Mouse (Mus musculus) granulocyte monocyte progenitor cell, adult 5-6 weeks (primary cell): ENCODE data around the gene Aamp. TPM values are rescaled to one million over a fixed set of nuclear protein-coding genes. Genes with fewer than 3 reads are reported as not detected.

Experiments
- ATAC-seq: replicated peaks from 2 replicates; pipeline ENCODE4 v1.8.0; 2016; ENCODE audit warnings: mild to moderate bottlenecking, moderate TSS enrichment, inconsistent platforms; ENCODE audit not compliant: poor library complexity, severe bottlenecking
- total RNA-seq, 2 experiments: library from RNA; stranded (forward) in 1 of 2; stranded (reverse) in 1 of 2; fragments of 200-712, 200-1000 nt in 1 of 2; fragments of >200 nt in 1 of 2; fragmentation: Nextera tagmentation in 1 of 2; gene quantifications; 2 replicates each; pipeline ENCODE4 v1.2.3; 2014 to 2017

The Aamp gene
- total RNA-seq, 2 experiments from 2014 or later = 106 to 140 TPM

DNA sequence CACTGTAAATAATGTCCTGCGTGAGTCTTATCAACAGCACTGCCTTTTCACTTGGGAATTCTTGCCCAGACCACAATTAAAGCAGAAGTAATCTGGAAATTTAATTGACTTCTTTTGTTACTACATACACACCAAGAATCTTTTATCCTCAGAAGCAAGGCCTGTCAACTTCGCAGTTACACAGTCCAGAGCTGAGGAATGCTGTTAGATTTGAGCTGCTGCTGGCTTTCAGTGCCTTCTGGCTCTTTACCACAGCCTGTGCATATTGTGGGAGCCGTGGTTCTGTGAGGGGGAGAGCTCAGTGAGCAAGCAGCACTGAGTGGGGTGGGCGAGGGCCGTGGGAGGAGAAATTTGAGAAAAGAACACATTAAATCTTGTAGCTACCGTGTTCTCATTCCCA is 44.2 kb downstream of the Aamp start:
- no peak for ATAC-seq

DNA sequence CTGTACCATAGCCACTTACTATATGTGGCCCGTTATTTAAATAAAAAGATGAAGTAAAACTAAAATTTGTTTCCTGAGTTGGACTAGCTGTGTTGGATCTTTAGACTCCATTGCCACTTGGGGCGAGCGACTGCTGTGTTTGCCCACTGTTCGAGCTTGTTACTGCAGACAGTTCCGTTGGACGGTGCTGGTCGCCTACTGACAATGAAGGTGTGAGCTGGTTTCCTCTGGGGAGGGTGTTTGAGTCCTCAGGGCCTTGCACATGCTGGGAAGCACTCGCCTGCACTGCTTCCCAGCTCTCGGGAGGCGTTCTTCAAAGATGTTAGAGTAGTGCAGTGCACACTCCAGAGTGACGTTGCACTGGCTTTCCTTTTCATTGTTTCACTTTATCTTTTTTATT is 44.9 kb downstream of the Aamp start:
- ATAC-seq = peak; percentile 4; the same call in 1 of the 2 replicates

- no peak; the same call in 1 of the 2 replicates for ATAC-seq
These were observed 45.4 kb downstream of the Aamp start for GRCm38 (mm10) chr1:74239162-74239561.

DNA sequence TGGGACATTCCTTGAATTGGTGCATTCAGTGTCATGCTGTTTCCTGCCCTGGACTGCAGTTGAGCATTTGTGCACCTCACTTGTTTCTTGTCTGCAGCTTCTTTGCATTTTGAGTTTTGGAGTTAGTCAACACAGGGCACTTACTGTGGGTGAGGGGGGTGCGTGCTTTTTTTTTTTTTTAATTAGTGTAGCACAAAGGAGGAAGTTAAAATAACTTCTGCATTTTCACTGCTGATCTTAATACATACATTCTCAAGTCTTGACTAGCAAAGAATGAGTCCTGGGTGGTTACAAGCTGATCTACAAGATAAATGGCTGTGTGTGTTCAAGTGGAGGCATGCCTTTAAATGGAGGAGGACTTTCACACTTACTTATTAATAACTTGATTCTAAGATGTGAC is 46.4 kb downstream of the Aamp start:
- ATAC-seq = peak; percentile 44

DNA sequence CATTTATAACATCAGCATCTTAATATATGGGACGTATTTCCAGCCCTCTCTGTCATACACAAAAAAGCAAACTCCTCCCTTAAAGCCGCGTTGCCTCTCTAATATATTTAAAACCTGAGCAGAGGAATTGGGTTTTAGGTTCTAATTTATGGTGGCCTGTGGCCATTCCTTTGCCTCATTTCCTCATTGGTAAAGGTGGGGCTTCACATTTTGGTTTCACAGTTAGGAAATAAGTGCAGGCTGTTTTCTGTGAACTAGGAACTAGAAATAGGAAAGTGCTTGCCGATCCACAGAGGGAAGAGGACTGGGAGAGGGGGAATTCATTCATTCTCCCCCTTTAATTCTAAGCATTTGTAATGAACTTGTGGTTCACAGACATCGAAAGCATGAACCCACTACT is 46.9 kb downstream of the Aamp start:
- ATAC-seq = peak; percentile 39

GRCm38 (mm10) chr1:74236590-74237317 is 47.8 kb downstream of the Aamp start:
- peak; percentile 47 for ATAC-seq

DNA sequence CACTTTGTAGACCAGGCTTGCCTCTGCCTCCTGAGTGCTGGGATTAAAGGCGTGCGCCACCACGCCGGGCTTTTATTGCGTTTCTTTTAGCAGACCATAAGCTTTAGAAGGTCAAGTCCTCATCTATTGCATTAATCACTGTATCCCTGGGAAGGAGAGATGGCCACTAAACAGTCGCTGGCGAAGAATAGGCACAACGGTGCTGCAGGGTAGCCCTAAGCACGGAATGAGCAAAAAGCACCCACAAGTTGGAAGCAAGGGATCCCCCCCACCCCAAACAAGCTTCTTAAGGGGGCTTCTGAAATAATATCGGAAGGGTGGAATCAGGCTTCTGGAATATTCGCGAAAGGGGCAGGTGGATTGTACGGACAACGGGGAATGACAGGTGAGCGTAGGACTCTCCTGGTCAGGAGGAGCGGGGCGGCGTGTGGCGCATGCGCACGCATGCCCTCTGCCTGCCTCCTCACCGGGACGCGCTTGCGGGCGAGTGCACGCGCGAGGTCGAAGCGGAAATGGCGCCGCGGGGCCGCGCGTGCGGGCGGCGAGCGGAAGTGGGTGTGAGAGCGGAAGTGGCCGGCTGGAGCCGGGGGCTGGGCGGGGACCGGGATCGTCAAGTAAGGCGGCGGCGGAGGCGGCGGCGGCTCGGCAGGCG is 48.5 kb downstream of the Aamp start, which contains the start of gene Arpc2:
TSS of gene Arpc2 (plus strand) at position 147 of the 652 bp plus-strand sequence.
- peak; percentile 71 for ATAC-seq

GRCm38 (mm10) chr1:74230992-74231391 is 53.5 kb downstream of the Aamp start:
- no peak for ATAC-seq

DNA sequence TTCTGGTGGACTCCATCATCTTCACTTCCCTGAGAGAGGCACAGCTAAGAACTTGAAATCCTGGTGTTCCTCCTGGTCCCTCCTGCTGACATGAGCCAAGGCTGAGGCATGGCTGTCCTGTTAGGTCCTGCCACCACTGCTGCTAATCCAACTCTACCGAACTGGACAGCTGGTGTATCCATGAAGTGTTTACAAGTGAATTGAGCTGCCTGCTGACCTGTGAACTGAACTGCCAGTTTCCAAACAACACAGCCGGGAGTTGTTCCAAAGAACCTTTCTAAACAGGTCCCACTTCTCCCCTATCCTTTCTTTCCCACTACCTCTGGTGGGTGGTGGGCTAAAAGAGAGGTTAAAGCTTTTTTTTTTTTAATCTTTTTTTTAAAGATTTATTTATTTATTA is 54.6 kb downstream of the Aamp start:
- no peak for ATAC-seq

Other genes with a start within 250 kb of the Aamp start
- gene Tns1, start 160.3 kb downstream of the Aamp start, total RNA-seq (2014; fragmentation: Nextera tagmentation) = 10.9 and 29.0 TPM in 2 replicates
- 3.0 and 4.7 TPM in 2 replicates for gene Tns1, start 160.3 kb downstream of the Aamp start, total RNA-seq (2017)
- gene Rufy4, start 159.2 kb downstream of the Aamp start, total RNA-seq (2014; fragmentation: Nextera tagmentation) = 1.4 and 2.0 TPM in 2 replicates
- 0.30 TPM in 1 of 2 replicates, not detected in the other for gene Rufy4, start 159.2 kb downstream of the Aamp start, total RNA-seq (2017)
- gene Cxcr2, start 130.7 kb downstream of the Aamp start, total RNA-seq (2014; fragmentation: Nextera tagmentation) = 7.9 and 8.7 TPM in 2 replicates
- gene Cxcr2, start 130.7 kb downstream of the Aamp start, total RNA-seq (2017) = 9.4 and 10.3 TPM in 2 replicates
- not detected in 2 replicates for gene Cxcr1, start 90.1 kb downstream of the Aamp start, total RNA-seq (2014; fragmentation: Nextera tagmentation)
- not detected in 2 replicates for gene Cxcr1, start 90.1 kb downstream of the Aamp start, total RNA-seq (2017)
- gene Arpc2, start 48.7 kb downstream of the Aamp start, total RNA-seq (2014; fragmentation: Nextera tagmentation) = 573 and 588 TPM in 2 replicates
- gene Arpc2, start 48.7 kb downstream of the Aamp start, total RNA-seq (2017) = 434 and 584 TPM in 2 replicates
- not detected in 2 replicates for gene Gpbar1, start 6.2 kb downstream of the Aamp start, total RNA-seq (2014; fragmentation: Nextera tagmentation)
- not detected in 2 replicates for gene Gpbar1, start 6.2 kb downstream of the Aamp start, total RNA-seq (2017)
- gene Pnkd, start 192 bp upstream of the Aamp start, total RNA-seq (2014; fragmentation: Nextera tagmentation) = 28.7 and 49.8 TPM in 2 replicates
- gene Pnkd, start 192 bp upstream of the Aamp start, total RNA-seq (2017) = 9.0 and 14.1 TPM in 2 replicates
- gene Tmbim1, start 20.9 kb upstream of the Aamp start, total RNA-seq (2014; fragmentation: Nextera tagmentation) = 21.9 and 24.6 TPM in 2 replicates
- gene Tmbim1, start 20.9 kb upstream of the Aamp start, total RNA-seq (2017) = 13.8 and 15.0 TPM in 2 replicates
- gene Catip, start 77.4 kb upstream of the Aamp start, total RNA-seq (2014; fragmentation: Nextera tagmentation) = 1.9 TPM in 1 of 2 replicates, not detected in the other
- gene Catip, start 77.4 kb upstream of the Aamp start, total RNA-seq (2017) = not detected in 2 replicates
- gene Slc11a1, start 90.5 kb upstream of the Aamp start, total RNA-seq (2014; fragmentation: Nextera tagmentation) = 0.38 and 0.49 TPM in 2 replicates
- gene Slc11a1, start 90.5 kb upstream of the Aamp start, total RNA-seq (2017) = 0.26 and 0.69 TPM in 2 replicates
- 81.8 and 98.1 TPM in 2 replicates for gene Ctdsp1, start 106.8 kb upstream of the Aamp start, total RNA-seq (2014; fragmentation: Nextera tagmentation)
- 27.7 and 33.9 TPM in 2 replicates for gene Ctdsp1, start 106.8 kb upstream of the Aamp start, total RNA-seq (2017)
- gene Vil1, start 124.6 kb upstream of the Aamp start, total RNA-seq (2014; fragmentation: Nextera tagmentation) = 0.09 TPM in 1 of 2 replicates, not detected in the other
- not detected in 2 replicates for gene Vil1, start 124.6 kb upstream of the Aamp start, total RNA-seq (2017)
- 58.2 and 66.7 TPM in 2 replicates for gene Cnot9, start 221.3 kb upstream of the Aamp start, total RNA-seq (2014; fragmentation: Nextera tagmentation)
- gene Cnot9, start 221.3 kb upstream of the Aamp start, total RNA-seq (2017) = 62.5 and 76.6 TPM in 2 replicates